Mouse (Mus musculus) right cerebral cortex, adult 2 months (tissue): ENCODE results near the gene Plekhn1.

ENCODE experiments used
- DNase-seq, 2 experiments: peaks; one replicate each; pipeline ENCODE4 v3.0.0; 2021 to 2022; ENCODE audit warnings: low spot score in 2 of 2

The Plekhn1 gene

GRCm38 (mm10) chr4:156213134-156213533 is 21.5 kb downstream of the Plekhn1 start:
- DNase-seq, result no peak

DNA sequence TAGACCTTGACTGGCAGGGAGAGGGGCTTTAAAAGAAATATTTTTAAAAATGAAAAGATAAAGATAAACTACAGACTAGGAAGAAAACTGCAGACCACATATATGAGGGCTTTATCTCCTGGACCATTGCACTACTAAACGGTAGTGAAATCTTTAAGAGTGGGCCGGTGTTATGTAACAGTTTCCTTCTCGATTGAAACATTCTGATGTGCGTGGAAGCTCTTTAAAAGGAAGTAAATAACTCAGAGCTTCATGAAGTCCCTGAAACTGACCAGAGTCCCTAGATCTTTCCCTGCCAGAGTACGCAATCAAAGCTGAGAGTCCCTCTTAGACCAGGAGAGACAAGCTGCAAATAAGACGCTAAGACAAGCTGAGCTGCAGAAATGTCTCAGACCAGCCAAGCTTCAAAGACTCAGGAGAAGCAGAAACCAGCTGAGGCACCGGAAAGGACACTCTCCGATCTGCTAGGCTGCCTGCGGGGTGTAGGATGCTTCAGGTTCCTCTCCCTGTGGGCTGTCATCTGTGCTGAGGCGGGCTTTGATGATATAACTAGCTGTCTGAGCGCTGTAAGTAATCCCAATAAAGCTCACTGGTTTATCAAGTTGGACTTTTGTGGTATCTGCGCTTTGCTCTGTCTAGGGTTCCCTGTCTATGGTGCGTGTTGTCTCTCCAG is 24.6 kb downstream of the Plekhn1 start:
- no peak for DNase-seq

DNA sequence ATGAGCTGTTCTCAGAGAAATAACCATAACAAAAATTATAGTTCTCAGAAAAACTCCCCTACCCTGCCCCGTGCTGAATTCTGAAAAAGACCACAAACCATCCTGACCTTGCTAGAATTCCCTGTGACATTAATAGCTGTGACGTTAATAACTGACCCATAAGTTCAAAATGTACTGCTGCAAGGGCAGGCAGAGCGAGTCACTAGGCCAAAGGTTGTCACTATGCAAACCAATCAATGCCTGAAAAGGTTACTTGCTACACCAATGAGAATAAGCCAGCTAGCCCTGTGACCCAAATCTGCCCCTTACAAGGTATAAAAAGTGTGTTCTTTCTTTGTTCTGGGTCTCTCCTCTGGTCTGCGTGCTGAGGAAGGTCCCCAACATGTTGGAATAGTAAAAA is 25.8 kb downstream of the Plekhn1 start:
- no peak for DNase-seq

- DNase-seq, result no peak
Measured at GRCm38 (mm10) chr4:156203413-156204131, 31.1 kb downstream of the Plekhn1 start.

DNA sequence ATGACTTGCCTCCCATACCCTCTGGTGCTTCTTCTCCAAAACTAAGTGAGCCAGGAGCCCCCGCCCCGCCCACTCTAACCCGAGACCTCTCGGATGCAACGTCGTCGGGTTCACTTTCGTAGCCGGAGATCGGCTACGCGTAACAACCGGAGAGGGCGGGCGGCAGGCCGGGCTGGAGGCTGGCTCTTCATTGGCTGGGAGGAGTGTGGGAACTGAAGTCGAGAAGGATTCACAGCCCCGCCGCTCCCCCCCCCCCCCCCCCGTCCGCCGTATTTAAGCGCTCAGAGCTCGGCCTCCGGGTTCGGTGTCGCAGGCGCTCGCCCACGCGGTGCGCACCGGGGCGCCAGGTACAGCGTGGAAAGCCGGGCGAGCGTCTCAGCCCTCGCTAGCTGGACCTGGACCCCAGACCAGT is 31.6 kb downstream of the Plekhn1 start, which contains the start of gene AW011738:
TSS of gene AW011738 (plus strand) at position 304 of the 412 bp plus-strand sequence.
- DNase-seq, result peak; percentile 53 to 62

- DNase-seq, result no peak
Measured at GRCm38 (mm10) chr4:156202462-156202893, 32.2 kb downstream of the Plekhn1 start.

DNA sequence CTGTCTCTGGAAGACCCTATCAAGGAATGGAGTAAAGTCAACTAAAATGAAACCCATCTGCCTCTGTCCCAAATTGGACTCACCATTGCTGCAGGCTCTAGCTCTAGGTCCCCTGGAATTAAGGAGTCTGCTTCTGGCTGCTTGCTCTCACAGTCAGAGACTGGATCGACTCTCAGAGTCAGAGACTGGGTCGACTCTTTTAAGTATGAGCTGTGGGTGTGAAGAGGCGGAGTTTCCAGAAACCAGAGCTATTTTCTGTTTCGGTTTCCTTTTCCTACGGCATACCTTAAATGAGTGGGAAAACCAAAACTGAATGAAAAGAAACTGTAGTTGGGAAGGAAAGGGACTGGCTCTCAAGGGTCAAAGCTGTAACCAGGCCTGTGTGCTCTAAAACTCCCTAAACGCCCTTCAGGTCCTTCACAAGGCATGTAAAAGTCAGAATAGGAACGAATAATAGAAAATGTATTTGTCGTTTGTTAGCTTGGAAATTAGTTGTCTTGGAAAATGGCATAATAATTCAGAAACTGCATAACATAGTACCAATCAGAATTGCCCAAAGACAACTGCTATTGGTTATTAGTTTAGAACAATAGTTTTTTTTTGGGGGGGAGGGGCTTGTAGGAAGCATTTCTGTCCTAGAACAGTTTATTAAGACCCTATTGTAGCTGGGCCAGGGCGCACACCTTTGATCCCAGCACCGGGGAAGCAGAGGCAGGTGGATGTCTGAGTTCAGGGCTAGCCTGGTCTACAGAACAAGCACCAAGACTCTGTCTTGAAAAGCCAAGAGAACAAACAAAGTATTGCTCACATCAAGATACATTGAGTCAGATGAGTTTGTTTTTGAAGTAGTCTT is 33.8 kb downstream of the Plekhn1 start, which contains the start of gene Isg15:
TSS of gene Isg15 (minus strand) at position 196 of the 853 bp plus-strand sequence.
- DNase-seq, result no peak

DNA sequence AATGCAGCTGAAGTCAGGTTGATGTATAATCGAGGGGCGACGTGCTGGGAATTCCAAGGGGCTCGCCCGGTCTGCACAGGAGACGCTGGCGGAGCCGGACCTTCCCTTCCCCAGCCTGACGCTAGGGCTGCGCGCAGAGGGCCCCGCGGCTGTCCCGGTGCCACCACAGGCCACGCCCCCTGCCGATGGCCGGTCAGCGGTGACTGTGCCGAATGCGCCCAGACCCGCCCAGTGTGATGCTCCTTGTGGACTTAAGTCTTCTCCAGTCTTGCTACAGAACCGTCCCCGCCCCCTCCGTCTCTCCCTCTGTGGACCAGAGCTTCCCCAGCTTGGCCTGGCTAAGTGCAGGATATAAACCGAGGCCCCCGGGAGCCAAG is 36.8 kb downstream of the Plekhn1 start:
- peak; percentile 54 to 65 for DNase-seq

GRCm38 (mm10) chr4:156197131-156197828 is 37.4 kb downstream of the Plekhn1 start, which contains the start of gene Agrn:
Gene Agrn, minus strand, starts transcription at chr4:156197488.
- DNase-seq, result peak in 1 of 2 experiments; percentile 15

DNA sequence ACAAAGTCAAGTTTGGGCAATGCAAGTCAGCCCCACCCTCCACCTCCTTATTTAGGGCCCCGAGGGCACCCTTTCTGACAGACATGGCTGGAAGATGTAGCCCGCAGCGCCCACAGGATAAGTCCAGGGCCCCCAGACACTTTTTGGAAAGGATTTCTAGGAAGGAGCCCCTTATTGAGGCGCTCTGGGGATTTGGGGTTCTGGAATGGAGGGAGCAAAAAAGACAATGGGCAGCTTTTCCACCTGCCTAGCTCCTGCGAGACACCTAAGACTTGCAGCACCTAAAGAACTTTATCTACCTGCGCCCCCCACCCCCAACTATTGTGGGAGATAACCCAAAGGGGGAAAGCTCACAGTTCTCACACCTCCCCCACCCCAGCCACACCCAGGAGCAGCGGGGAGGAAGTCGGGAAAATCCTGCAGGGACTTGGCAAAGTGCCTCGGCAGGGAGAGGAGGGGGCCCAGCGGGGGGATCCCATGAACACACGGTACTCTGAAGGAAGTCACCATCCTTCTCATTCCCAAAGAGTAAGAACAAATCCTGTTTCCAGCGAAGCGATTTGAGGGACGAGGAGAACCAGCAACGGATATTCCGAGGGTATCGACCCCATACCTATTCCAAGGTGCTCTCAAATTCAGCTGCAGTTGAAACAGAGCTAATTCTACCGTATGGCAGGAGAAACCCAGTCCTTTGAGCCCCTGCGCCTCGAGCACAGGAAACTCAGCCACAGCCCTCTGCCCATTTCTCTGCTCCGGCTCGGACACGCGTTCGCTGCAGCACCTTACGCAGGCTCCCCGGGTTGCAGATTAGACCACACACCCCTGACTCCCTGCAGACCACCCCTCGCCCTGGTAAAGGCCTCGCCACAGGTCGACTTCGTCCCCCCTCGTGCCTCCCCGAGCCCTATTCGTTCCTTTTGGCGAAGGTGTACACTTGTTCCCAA is 38.5 kb downstream of the Plekhn1 start:
- peak in 1 of 2 experiments; percentile 26 for DNase-seq

- DNase-seq, result no peak
Measured at GRCm38 (mm10) chr4:156194346-156194745, 40.3 kb downstream of the Plekhn1 start.

GRCm38 (mm10) chr4:156193906-156194305 is 40.8 kb downstream of the Plekhn1 start:
- no peak for DNase-seq

DNA sequence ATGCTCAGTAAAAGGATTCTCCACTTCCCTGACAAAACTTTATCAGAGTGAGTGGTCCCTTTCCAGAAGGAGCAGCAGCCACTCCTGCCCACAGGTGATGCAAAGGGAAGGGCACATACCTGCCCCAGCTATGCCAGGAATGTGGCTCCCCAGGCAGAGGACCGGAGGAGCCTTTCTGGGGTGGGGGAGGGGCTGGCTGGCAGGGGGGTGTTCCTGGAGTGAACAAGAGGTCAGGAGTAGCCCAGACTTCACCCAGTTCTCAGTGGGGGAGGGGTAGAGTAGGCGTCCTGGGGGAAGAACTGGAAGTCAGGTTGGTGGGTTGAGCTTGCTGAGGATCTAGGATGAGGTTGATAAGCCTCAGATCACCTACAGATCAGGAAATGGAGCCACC is 41.5 kb downstream of the Plekhn1 start:
- DNase-seq, result no peak

DNA sequence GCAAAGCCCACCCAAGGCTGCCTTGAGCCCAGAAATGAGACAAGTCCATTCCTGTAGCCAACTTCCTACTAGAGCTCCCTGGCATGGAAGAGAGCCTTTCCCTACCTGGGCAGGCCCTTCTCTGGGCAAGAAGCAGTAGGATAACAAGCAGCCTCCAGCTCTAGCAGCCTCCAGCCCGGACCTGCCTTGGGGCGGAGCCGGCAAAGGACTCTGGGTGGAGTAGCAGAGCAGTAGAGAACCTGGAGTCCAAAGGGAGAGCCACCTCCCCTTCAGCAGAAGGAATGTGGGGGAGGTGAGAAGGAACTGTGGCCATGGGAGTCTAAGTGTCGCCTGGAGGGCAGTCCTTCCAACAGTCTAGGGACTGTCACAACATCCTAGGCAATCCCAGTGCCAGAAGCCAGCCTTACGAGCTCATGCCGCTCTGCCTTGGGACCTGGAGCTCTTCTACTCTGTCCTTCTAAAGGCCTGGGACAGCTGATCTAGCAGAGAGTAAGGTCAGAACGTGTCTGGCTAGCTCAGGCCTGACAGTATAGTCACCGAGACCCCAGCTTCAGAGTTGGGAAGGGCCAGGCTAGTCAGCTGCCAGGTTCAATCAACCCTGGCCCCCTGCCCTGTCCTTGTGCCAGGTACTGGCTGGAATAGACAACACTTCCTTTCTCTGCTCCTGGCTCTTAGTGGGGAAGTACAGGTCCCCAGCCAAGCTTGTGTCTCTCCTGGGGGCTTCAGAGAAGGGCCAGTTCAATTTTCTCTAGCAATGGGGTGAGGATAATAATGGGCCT is 42.0 kb downstream of the Plekhn1 start:
- DNase-seq, result no peak

- no peak for DNase-seq
Measured at GRCm38 (mm10) chr4:156188811-156189323, 45.8 kb downstream of the Plekhn1 start.

- no peak for DNase-seq
Measured at GRCm38 (mm10) chr4:156188162-156188810, 46.4 kb downstream of the Plekhn1 start.

DNA sequence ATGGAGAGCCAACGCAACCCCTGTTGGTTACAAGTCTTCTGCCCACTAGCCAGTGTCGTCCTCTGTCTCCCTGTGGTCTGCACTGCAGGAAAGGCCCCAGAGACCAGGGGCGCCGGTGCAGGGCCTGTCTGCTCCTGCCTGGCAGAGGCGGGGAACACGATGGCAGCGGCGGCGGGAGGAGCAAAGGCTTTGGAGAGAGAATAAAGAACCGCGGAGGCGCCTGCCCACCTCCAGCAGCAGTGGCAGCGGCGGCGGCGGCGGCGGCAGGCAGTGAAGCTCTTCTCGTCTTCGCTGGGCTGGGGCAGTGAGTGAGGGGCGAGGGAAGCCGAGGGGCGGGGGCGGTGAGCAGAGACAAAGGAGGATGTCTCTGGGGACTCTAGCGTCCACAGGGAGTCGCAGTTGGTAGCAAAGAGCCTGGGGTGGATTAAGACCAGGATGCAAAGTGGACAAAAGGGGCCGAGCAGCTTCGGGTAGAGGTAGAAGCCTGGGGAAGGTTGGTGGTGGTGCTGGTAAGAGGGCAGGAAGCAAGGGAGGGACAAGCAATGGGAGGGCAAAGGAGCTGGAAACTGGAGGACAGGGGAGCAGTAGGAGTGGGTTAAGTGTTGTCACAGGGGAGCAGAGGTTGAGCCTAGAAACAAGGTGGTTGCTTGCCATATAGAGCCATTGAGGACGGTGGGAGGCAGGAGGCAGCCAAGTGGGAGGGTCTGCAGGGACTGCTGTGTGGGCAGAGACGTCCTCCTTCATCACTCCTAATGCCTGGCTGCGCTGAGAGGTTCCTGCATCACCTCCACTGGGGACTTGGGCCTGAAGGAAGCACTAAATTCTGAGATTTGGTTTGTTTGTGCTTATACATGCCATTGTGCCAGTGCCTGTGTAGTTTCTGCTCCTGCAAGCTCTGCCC is 48.5 kb downstream of the Plekhn1 start:
- peak; percentile 58 to 72 for DNase-seq
